Mouse (Mus musculus) forebrain, embryonic 11.5 days (tissue): ENCODE data around the gene Borcs5. TPM values are rescaled to one million over a fixed set of nuclear protein-coding genes. Genes with fewer than 3 reads are reported as not detected.

Experiments used
- ATAC-seq: fragments of 200-750 bp; cut with Nextera tagmentation; replicated peaks from 2 replicates; pipeline ENCODE4 v1.8.0; 2017; ENCODE audit warnings: moderate TSS enrichment; ENCODE audit not compliant: low FRiP score
- DNase-seq: peaks from one replicate; pipeline ENCODE4 v3.0.0-alpha.2; 2017; ENCODE audit warnings: low spot score
- H3K27ac ChIP-seq: fragments of 300-500 bp; sonication (generic); 2 replicates; pipeline ENCODE4 v1.5.1; 2014; ENCODE audit warnings: low read depth, low read length
- H3K27me3 ChIP-seq: fragments of 300-500 bp; sonication (generic); 2 replicates; pipeline ENCODE4 v1.6.1; 2014; ENCODE audit warnings: mild to moderate bottlenecking, low read length, mixed read lengths; ENCODE audit not compliant: control insufficient read depth, insufficient read depth
- H3K36me3 ChIP-seq: fragments of 300-500 bp; sonication (generic); 2 replicates; pipeline ENCODE4 v1.6.1; 2014; ENCODE audit warnings: mild to moderate bottlenecking, low read length, moderate library complexity, mixed read lengths; ENCODE audit not compliant: control insufficient read depth, insufficient read depth
- H3K4me1 ChIP-seq: fragments of 300-500 bp; sonication (generic); replicated peaks from 2 replicates; pipeline ENCODE4 v1.6.1; 2014; ENCODE audit warnings: low read length, mixed read lengths; ENCODE audit not compliant: control insufficient read depth, insufficient read depth
- H3K4me2 ChIP-seq: fragments of 300-500 bp; sonication (generic); 2 replicates; pipeline ENCODE4 v1.6.1; 2014; ENCODE audit warnings: low read depth, mild to moderate bottlenecking, low read length, moderate library complexity, mixed read lengths; ENCODE audit not compliant: severe bottlenecking
- H3K4me3 ChIP-seq: fragments of 300-500 bp; sonication (generic); 2 replicates; pipeline ENCODE4 v1.5.1; 2014; ENCODE audit warnings: low read depth, low read length
- H3K9ac ChIP-seq: fragments of 300-500 bp; sonication (generic); 2 replicates; pipeline ENCODE4 v1.6.1; 2014; ENCODE audit warnings: low read length
- H3K9me3 ChIP-seq: fragments of 300-500 bp; sonication (generic); 2 replicates; pipeline ENCODE4 v1.6.1; 2016; ENCODE audit warnings: low read length, mixed read lengths; ENCODE audit not compliant: control insufficient read depth
- WGBS: fragments of 180-500 bp; shearing (Covaris S2); extraction: QIAGEN DNeasy Blood & Tissue Kit; methylation state at CpG from one replicate; pipeline ENCODE4 v1.1.7; 2014; 5-methylcytosine and 5-hydroxymethylcytosine counted together
- polyA plus RNA-seq: library from polyadenylated mRNA; unstranded; fragments of >200 nt; fragmentation: Nextera tagmentation; extraction: Ambion mirVana; gene quantifications from 2 replicates; pipeline ENCODE4 v1.2.1, GENCODE M21; 2014

The Borcs5 gene
- polyA plus RNA-seq, 1 experiment from 2014 or later = 27.0 TPM

- Histone ChIP-seq H3K9me3 (no peaks in the 10 kb centered on the region), H3K4me3 (no peak overlapping the region), H3K4me2 (no peak overlapping the region), H3K4me1 (no peaks in the 10 kb centered on the region), H3K27ac (no peak overlapping the region), H3K36me3 (no peaks in the 10 kb centered on the region), H3K27me3 (no peaks in the 10 kb centered on the region), H3K9ac (no peak overlapping the region)
- ATAC-seq (no peak), DNase-seq (no peak)
- WGBS = 88% methylated on average over 5 of the region's 5 CpGs
These were observed 94.5 kb downstream of the Borcs5 start for GRCm38 (mm10) chr6:134733800-134734221.

- no peaks in the 10 kb centered on the region for H3K9me3 ChIP-seq
- H3K4me3 ChIP-seq = no peak overlapping the region
- peaks cover 6% of the 10 kb centered on the region; the same call in 1 of the 2 replicates for H3K36me3 ChIP-seq
- H3K27me3 ChIP-seq = no peaks in the 10 kb centered on the region
- 93% methylated on average over 3 of the region's 3 CpGs for WGBS
- H3K27ac ChIP-seq = no peak overlapping the region
- DNase-seq = no peak
- no peak for ATAC-seq
- H3K9ac ChIP-seq = no peak overlapping the region
- H3K4me1 ChIP-seq = no peaks in the 10 kb centered on the region
- no peak overlapping the region for H3K4me2 ChIP-seq
These were observed 97.5 kb downstream of the Borcs5 start for GRCm38 (mm10) chr6:134736853-134737252.

DNA sequence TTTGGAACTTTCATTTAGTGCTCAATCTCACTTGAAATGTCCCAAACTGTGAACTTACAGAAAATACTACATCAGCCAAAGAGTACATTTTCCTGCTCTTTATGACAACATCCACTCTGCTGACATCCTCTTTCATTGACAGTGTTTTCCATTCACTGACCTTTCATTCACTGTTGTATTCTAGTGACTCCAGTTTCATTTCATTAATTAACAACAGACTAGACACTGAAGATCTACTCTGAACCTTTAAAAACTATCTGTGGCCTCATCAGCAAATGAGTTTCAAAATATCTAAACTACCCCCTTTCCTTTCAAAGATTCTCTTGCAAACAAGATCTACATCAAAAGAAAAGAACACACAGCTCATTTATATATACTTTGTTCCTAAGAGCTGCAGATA is 104.3 kb downstream of the Borcs5 start:
- ATAC-seq (no peak), DNase-seq (no peak)
- Histone ChIP-seq H3K9ac (no peak overlapping the region), H3K27ac (no peak overlapping the region), H3K4me1 (no peaks in the 10 kb centered on the region), H3K9me3 (no peaks in the 10 kb centered on the region), H3K4me2 (no peak overlapping the region), H3K27me3 (no peaks in the 10 kb centered on the region), H3K36me3 (peaks cover 6% of the 10 kb centered on the region; the same call in 1 of the 2 replicates), H3K4me3 (no peak overlapping the region)

- H3K9ac ChIP-seq = no peak overlapping the region
- no peak overlapping the region for H3K4me2 ChIP-seq
- H3K9me3 ChIP-seq = no peaks in the 10 kb centered on the region
- no peak overlapping the region for H3K27ac ChIP-seq
- ATAC-seq (no peak), DNase-seq (no peak)
- H3K36me3 ChIP-seq = no peaks in the 10 kb centered on the region; the same call in 1 of the 2 replicates
- H3K4me3 ChIP-seq = no peak overlapping the region
- no peaks in the 10 kb centered on the region for H3K27me3 ChIP-seq
- no peaks in the 10 kb centered on the region for H3K4me1 ChIP-seq
- 94% methylated on average over 7 of the region's 7 CpGs for WGBS
These were observed 106.6 kb downstream of the Borcs5 start for GRCm38 (mm10) chr6:134745876-134746275.

GRCm38 (mm10) chr6:134748126-134748525 is 108.8 kb downstream of the Borcs5 start:
- Histone ChIP-seq H3K4me2 (no peak overlapping the region), H3K36me3 (no peaks in the 10 kb centered on the region; the same call in 1 of the 2 replicates), H3K9ac (no peak overlapping the region), H3K27ac (no peak overlapping the region), H3K27me3 (no peaks in the 10 kb centered on the region), H3K9me3 (no peaks in the 10 kb centered on the region), H3K4me1 (no peaks in the 10 kb centered on the region), H3K4me3 (no peak overlapping the region)
- DNase-seq (no peak), ATAC-seq (no peak)
- WGBS = 94% methylated on average over 3 of the region's 3 CpGs

DNA sequence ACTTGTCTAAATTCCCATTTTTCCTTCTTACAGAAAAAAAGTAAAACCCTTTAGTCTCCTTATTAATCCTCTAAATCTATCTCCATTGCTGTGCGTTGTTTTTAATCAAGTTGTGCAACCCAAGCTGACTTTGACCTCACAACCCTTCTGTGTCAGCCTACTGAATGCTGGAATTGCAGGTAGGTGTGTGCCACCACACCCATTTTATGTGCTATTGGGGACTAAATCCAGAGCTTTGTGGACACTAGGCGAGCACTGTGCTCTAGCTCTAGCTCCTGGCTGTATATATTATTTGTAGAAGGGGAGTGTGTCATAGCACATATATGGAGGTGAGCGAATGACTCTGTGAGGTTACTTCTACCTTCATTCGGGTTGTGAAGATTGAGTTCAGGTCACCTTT is 111.8 kb downstream of the Borcs5 start:
- H3K27me3 ChIP-seq = no peaks in the 10 kb centered on the region
- H3K9ac ChIP-seq = no peak overlapping the region
- no peak overlapping the region for H3K4me2 ChIP-seq
- ATAC-seq = no peak
- H3K4me3 ChIP-seq = no peak overlapping the region
- no peaks in the 10 kb centered on the region for H3K9me3 ChIP-seq
- no peaks in the 10 kb centered on the region for H3K4me1 ChIP-seq
- DNase-seq = no peak
- no peak overlapping the region for H3K27ac ChIP-seq
- WGBS = 96% methylated on average over 4 of the region's 4 CpGs
- H3K36me3 ChIP-seq = no peaks in the 10 kb centered on the region; the same call in 1 of the 2 replicates

- no peaks in the 10 kb centered on the region for H3K9me3 ChIP-seq
- H3K4me2 ChIP-seq = no peak overlapping the region
- no peak for ATAC-seq
- WGBS = 86% methylated on average over 5 of the region's 5 CpGs
- H3K9ac ChIP-seq = no peak overlapping the region
- H3K27ac ChIP-seq = no peak overlapping the region
- H3K27me3 ChIP-seq = no peaks in the 10 kb centered on the region
- H3K4me1 ChIP-seq = no peaks in the 10 kb centered on the region
- H3K36me3 ChIP-seq = no peaks in the 10 kb centered on the region; the same call in 1 of the 2 replicates
- H3K4me3 ChIP-seq = no peak overlapping the region
- DNase-seq = no peak
These were observed 112.8 kb downstream of the Borcs5 start for GRCm38 (mm10) chr6:134751883-134752647.

DNA sequence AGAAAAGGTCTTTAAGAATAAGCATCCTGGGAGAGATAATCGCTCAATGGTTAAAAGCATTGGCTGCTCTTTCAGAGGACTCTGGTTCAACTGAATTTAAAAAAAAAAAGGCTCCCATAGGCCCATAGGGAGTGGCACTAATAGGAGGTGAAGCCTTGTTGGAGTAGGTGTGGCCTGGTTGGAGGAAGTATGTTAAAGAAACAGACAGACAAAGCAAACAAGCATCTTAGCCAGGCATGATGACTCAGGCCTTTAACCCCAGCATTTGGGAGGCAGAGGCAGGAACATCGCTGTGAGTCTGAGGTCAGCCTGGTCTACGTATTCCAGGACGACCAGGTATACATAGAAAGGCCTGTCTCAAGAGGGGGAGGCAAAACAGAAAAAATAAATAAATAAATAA is 114.1 kb downstream of the Borcs5 start:
- H3K9me3 ChIP-seq = no peaks in the 10 kb centered on the region
- no peak overlapping the region for H3K27ac ChIP-seq
- no peak overlapping the region for H3K4me3 ChIP-seq
- H3K9ac ChIP-seq = no peak overlapping the region
- H3K36me3 ChIP-seq = no peaks in the 10 kb centered on the region; the same call in 1 of the 2 replicates
- no peak for ATAC-seq
- DNase-seq = no peak
- no peaks in the 10 kb centered on the region for H3K27me3 ChIP-seq
- H3K4me1 ChIP-seq = no peaks in the 10 kb centered on the region
- WGBS = 92% methylated on average over 4 of the region's 4 CpGs
- no peak overlapping the region for H3K4me2 ChIP-seq

DNA sequence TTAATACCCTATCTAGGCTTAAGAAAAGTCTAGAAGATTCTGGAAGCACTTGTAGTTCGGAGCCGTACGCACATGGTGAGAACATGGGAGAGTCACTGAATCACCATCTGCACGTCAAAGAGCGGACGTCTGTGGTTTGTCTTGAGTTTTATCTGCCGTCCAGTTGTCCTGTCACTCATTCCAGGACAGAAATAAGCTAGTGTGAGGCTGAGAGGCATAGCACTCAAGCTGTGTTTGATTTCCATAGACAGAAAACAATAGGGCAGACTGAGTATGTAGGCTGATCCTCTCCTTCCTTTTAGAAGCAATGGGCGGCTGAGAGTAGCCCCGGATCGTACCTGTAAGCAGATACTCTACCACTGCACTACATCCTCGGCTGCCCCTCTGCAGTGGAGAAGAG is 114.5 kb downstream of the Borcs5 start:
- H3K36me3 ChIP-seq = no peaks in the 10 kb centered on the region; the same call in 1 of the 2 replicates

More for the DNA sequence above, 114.5 kb downstream of the Borcs5 start:
- H3K9ac ChIP-seq = no peak overlapping the region
- WGBS = 92% methylated on average over 11 of the region's 11 CpGs
- no peak overlapping the region for H3K4me2 ChIP-seq
- DNase-seq (no peak), ATAC-seq (no peak)
- H3K27ac ChIP-seq = no peak overlapping the region
- H3K27me3 ChIP-seq = no peaks in the 10 kb centered on the region
- no peaks in the 10 kb centered on the region for H3K9me3 ChIP-seq
- H3K4me1 ChIP-seq = no peaks in the 10 kb centered on the region
- H3K4me3 ChIP-seq = no peak overlapping the region
